Mouse (Mus musculus) retina, postnatal 1 day (tissue): Measurements from ENCODE around the gene Pgap1.

Experiments
- DNase-seq: peaks from one replicate; pipeline ENCODE4 v3.0.0-alpha.2; 2012

Gene Pgap1

GRCm38 (mm10) chr1:54513836-54514235 lies 43.6 kb downstream of the Pgap1 start:
- peak; percentile 5 for DNase-seq

- DNase-seq, result no peak
These were observed 59.0 kb downstream of the Pgap1 start for GRCm38 (mm10) chr1:54498496-54498895.

- DNase-seq, result no peak
These were observed 61.2 kb downstream of the Pgap1 start for GRCm38 (mm10) chr1:54496254-54496653.

- no peak for DNase-seq
These were observed 64.0 kb downstream of the Pgap1 start for GRCm38 (mm10) chr1:54493496-54493895.

GRCm38 (mm10) chr1:54492435-54492841 lies 65.0 kb downstream of the Pgap1 start:
- no peak for DNase-seq

GRCm38 (mm10) chr1:54484744-54485420 lies 72.6 kb downstream of the Pgap1 start:
- DNase-seq, result peak; percentile 17

GRCm38 (mm10) chr1:54480491-54480890 lies 77.0 kb downstream of the Pgap1 start:
- DNase-seq, result no peak

GRCm38 (mm10) chr1:54468662-54469061 lies 88.8 kb downstream of the Pgap1 start:
- DNase-seq, result no peak

GRCm38 (mm10) chr1:54467366-54467765 lies 90.1 kb downstream of the Pgap1 start:
- DNase-seq, result no peak

- DNase-seq, result no peak
These were observed 105.4 kb downstream of the Pgap1 start for GRCm38 (mm10) chr1:54452116-54452515.

GRCm38 (mm10) chr1:54448833-54449232 lies 108.7 kb downstream of the Pgap1 start:
- DNase-seq, result no peak

GRCm38 (mm10) chr1:54443641-54444040 lies 113.8 kb downstream of the Pgap1 start:
- peak; percentile 8 for DNase-seq

- DNase-seq, result no peak
These were observed 118.4 kb downstream of the Pgap1 start for GRCm38 (mm10) chr1:54439080-54439476.

- peak; percentile 89 for DNase-seq
These were observed 119.0 kb downstream of the Pgap1 start, which contains the start of gene Gtf3c3 for GRCm38 (mm10) chr1:54438340-54439079. Gtf3c3 (minus strand) TSS chr1:54438971.
